Mouse (Mus musculus) spleen, adult 2 months (tissue): ENCODE results near the gene Tra2a.

Source experiments
- CTCF ChIP-seq: fragments of 200-500 bp; IDR thresholded peaks from 2 replicates; pipeline ENCODE4 v1.5.1; 2011; ENCODE audit warnings: mild to moderate bottlenecking, inconsistent platforms; ENCODE audit not compliant: insufficient read depth, insufficient read length, insufficient replicate concordance; ENCODE audit errors: extremely low read depth
- POLR2A ChIP-seq: fragments of 200-500 bp; IDR thresholded peaks from 2 replicates; pipeline ENCODE4 v1.6.1; 2011; ENCODE audit warnings: low read depth, low read length, inconsistent platforms

- no peak for TF ChIP-seq POLR2A
- no peak for TF ChIP-seq CTCF
These were observed 46.1 kb downstream of the Tra2a start for GRCm38 (mm10) chr6:49217581-49218274.
